Mouse (Mus musculus): ENCODE measurements around the gene Sec23b.

Gene Sec23b

DNA sequence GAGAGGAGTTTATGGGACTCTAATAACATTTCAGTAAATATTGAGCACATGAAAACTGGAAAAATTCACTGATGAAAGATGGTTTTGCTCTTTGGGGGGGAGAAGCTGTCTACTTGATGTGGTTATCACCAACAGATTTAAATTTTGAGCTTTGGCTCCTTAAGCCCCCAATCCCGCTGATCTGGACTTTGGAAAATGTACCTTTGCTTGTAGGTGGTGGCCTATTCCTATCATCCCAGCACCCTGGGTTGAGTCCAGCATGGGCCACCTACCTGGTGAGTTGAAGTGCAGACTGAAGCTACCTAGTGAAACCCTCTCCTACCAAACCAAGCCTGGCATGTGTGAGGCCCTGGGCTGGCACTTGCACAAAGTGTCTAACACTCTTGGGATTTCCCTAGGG, 45.5 kb downstream of the Sec23b start:
- DNase-seq (ENCODE audit: low spot score): no peak

DNA sequence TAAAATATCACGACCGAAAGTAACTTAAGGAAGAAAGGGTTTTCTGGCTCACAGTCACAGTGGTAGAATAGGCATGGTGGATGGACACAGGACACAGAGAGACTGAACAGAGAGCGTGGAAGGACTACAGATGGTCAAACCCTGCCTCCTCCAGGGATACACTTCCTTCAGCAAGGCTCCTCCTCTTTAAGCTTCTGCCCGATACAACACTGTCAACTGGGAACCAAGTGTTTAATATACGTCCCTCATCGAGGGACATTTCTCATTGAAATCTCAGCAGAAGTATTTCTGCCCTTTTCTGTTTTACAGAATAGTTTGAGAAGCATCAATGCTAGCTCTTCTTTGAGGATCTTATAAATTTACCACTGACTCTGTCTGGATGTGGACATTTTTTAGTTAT, 57.9 kb downstream of the Sec23b start:
- DNase-seq (ENCODE audit: low spot score): no peak

DNA sequence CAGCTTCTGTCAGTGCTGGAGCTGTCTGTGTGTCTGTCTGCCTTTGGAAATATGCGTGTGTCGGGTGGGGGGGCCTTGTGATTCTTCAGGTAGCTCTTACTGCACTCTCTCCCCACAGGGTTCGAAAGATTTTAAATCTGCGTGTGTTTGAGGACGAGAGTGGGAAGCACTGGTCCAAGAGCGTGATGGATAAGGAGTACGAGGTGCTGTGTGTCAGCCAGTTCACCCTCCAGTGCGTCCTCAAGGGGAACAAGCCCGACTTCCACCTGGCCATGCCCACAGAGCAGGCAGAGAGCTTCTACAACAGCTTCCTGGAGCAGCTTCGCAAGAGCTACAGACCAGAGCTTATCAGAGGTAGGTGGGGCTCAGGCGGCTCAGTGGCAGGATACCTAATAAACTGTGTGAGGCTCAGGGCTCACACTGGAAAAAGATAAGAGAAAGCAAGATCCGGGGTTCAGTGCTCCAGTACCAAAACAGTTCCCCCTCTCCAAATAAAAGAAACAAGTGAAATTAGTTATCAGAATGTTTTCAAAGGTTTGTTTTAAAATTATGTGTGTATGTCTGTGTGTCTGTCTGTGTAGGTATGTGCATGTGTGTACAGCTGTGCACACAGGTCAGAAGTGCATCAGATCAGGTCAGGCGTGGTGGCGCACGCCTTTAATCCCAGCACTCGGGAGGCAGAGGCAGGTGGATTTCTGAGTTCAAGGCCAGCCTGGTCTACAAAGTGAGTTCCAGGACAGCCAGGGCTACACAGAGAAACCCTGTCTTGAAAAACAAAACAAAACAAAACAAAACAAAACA, 61.2 kb downstream of the Sec23b start:
- DNase-seq (ENCODE audit: low spot score): no peak

DNA sequence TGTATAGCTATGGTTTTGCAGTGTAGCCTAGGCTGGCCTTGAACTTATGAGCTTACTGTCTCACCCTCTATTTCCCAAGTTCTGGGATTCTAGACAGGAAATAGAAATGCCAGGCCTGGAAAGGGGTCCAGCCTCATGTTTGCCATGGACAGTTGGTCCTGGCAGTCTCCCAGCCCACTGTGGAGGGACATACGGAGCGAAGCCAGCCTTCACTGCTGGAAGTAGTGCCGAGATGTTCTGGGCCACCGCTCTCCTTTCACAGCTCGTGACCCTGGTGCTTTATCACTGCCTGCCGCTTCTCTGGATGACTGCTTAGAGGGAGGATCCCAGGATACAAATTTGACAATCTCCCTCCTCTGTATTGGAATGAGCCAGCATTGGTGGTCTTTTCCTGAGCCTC, 65.5 kb downstream of the Sec23b start:
- DNase-seq (ENCODE audit: low spot score): no peak

DNA sequence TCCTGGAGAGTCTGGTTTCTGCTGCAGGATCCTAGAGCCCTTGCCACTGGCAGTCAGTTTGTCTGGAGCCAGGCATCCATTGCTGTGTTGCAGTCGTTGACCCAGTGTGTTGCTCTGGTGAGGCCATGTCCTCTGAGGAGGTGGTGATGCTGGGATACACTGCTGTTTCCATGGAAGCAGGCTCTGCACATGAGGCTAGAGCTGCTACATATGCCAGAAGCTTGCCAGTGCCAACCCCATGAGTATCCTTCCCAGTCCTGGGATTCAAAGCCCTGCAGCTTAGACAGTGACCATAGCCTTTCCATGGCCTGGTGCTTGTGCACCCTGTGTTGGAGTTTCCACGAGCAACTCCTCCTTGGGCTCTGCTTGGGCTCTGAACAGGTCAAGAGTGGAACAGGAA, 77.5 kb downstream of the Sec23b start:
- no peak for DNase-seq (ENCODE audit: low spot score)

DNA sequence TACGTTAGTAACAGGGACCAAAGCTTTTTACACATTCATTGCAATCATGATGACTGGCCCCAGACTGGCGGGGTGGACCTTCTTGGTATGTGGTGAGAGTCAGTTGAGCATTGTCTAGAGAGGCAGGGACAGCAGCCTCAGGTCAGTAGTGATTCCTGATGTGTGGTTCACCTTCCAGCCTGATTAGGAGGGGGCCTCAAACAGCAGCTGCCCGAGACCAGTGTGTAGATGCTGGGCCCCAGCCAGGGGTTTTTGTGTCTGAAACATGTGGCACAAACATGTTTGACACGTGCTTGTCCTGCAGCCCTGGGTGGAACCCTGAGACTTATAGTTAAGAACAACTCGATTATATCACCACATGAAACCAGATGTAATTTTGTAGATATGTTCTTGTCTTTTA, 78.2 kb downstream of the Sec23b start:
- DNase-seq (ENCODE audit: low spot score): no peak

DNA sequence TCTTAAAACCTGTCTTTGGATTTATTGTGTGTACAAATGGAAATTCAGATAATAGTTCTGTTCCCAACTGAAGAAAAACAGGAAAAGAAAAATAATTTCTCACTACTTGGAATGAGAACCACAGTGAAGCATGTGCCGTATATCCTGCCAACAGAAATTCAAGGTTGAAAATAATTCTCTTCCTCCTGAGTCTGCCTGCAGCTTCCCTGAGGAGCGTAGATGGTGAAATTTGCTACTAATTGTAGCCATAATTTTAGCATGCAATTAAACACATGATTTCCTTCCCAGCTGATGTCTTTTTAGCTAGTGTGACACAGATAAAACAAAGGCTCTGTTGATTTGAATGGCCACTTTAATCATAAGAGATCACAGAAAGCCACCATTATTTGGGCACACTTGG, 78.7 kb downstream of the Sec23b start:
- no peak for DNase-seq (ENCODE audit: low spot score)

DNA sequence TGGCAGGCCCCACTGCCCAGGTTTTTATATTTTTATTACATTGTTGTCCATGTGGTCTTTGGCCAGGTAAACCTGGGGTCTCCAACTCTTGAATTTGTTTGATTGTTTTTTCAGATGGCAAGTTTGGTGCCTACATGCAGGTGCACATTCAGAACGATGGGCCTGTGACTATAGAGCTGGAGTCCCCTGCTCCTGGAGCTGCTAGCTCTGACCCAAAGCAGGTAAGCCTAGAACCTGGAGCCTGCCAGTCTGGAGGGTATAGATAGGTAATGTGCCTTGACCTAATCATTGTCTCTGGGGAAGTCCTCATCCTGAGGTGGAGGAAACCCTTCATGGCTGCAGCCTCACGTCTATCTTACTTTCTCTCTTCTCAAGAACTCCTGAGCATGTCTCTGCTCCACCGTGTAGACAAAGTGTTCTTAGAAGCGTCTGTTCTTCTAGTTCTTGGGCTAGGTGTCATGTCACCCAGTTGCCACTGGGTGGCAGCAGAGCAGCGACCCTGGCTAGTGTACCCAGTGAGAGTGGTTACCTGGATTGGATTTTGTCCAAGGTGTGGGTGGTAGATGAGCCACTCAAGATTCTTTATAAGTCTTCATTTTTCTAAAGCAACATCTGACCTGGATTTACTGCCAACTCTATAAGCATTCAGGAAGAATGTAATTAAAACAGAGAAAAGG, 79.8 kb downstream of the Sec23b start:
- peak; percentile 63 for DNase-seq (ENCODE audit: low spot score)

DNA sequence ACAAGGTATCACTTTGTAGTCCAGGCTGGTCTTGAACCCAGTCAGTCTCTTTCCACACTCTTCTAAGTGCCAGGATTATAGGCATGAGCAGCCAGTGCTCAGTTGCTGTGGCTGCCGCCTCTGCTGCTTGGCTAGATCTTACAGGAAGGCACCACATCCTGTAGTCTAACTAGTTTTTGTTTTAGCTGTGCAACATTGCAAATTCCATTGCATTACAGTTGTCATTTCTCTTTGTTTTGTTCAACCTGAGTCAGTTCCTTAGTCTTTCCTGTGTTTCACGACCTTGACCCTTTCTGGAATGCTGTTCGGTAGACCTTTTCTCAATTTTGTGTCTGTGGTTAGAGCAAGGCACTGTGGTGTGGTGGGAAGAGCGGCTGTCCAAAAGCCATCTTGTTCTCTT, 81.2 kb downstream of the Sec23b start:
- DNase-seq (ENCODE audit: low spot score): no peak

DNA sequence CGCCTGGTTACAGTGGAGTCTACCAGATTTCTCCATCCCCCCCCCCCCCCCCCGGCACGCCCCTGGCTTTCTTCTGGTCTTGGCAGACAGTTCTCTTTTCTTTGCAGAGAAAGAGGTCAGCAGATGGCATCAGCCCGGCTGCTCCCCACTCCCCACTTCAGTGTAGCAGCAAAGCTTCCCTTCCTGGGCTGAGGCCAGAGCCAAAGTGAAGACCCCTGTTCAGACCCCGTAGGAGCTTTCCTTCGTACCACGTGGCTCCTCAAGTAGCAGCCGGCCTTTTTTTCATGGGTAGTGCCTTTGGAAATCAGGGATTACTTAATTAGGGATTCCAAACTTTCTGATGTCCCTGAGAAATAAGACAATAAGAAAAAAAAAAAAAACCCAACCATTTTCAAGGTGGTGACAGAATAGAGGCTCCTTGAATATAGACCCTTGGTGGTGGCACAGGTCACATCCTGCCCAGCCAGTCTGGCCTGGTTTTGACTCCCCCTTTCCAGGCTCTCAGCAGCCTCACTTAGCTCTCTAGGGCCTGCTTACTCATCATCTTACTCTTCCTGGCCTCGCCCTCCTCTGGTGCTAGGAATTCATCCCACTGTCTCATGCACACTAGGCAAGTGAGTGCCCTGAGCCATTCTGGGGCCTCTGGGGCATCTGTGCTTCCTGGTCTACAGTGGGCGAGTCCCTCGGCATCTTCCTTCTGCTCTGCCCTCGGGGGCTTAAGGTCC, 81.8 kb downstream of the Sec23b start:
- DNase-seq (ENCODE audit: low spot score): no peak

DNA sequence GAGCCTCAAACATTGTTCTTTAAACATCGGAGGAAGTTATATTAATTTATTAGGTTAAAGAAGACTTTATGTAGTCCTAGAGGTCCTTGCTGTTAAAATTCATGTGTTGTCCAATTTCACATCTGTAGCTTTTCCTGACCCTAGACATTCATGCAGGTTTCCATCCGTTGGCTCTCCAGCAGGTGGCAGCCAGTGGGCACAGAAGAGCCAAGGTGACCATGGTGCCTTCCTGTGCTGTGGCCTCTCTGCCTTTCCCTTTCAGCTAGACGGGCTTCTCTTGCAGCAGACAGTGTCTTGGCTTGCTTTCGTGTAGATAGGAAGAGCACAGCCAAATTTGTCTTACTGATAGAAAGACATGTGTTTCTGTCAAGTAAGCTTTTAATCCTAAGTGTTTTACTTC, 82.7 kb downstream of the Sec23b start:
- peak; percentile 28 for DNase-seq (ENCODE audit: low spot score)

DNA sequence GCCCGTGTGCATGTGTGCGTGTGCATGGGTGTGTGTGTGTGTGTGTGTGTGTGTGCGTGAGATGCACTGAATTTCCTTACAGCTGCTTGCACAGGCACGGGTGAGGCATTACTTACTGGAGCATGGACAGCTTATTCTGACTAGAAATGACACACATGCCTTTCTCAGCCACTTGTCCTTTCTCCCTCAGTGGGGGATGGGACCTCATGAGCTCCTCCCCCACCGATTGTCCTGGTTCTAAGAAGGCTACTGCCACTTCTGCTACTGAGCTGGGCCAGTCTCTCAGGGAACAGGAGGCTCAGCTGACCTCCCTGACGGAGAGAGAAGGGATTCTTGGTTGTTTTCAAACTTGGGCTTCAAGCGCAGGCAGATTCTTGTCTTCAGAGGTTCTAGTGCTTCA, 84.1 kb downstream of the Sec23b start:
- no peak for DNase-seq (ENCODE audit: low spot score)
